In genomic region chr15:79052366-79052765, GRCm38 (mm10) we compare ENCODE assay signal across 21 mouse cellular contexts. TPM values are rescaled to one million over a fixed set of nuclear protein-coding genes. Genes with fewer than 3 reads are reported as not detected.
DNase-seq lines count a peak whose midpoint lies in the region; ATAC-seq and TF ChIP-seq lines count a peak whose summit lies in the region.
"Had no signal": no experiment of that assay in that cellular context is flagged by ENCODE, and none has a peak within 500 bp of the region (broad histone marks: within the 10 kb centered on the region; RNA-seq: fewer than 3 reads in every experiment).

No protein-coding gene starts in this region.

- H3K4me3 ChIP-seq in kidney, embryonic 15.5 days (replicated peaks): no peak overlapping the region
- H3K4me3 ChIP-seq in lung, postnatal 0 days (ENCODE audit: low read depth, low read length): no peak overlapping the region
- no peak overlapping the region for H3K4me3 ChIP-seq in liver, embryonic 13.5 days (replicated peaks)
- H3K4me3 ChIP-seq: forebrain, embryonic 13.5 days had no signal

- peaks cover 55% of the 10 kb centered on the region for H3K36me3 ChIP-seq in kidney, embryonic 15.5 days
- H3K36me3 ChIP-seq in lung, postnatal 0 days (ENCODE audit: insufficient read depth, low read length): peaks cover 16% of the 10 kb centered on the region
- H3K36me3 ChIP-seq in liver, embryonic 13.5 days: peaks cover 60% of the 10 kb centered on the region

- DNase-seq in kidney, postnatal 10 days: no peak
- no peak for DNase-seq in lung, postnatal 0 days (ENCODE audit: low spot score)
- no peak for DNase-seq in lung, postnatal 14 days
- DNase-seq in liver, embryonic 13.5 days: no peak
- no peak for DNase-seq in embryo, embryonic 10 days (ENCODE audit: low spot score)
- no peak for DNase-seq in left cerebral cortex, adult 8-10 months (ENCODE audit: low spot score in 2 of 2)
- DNase-seq: cerebellum, adult 8-10 months; gastrocnemius, postnatal 14 days; heart, adult 18-20 months; heart, postnatal 36 days; lung, postnatal 4 days; right cerebral cortex, postnatal 4 days; thymus, postnatal 14 days had no signal

- no peaks in the 10 kb centered on the region for H3K27me3 ChIP-seq in kidney, embryonic 15.5 days
- no peaks in the 10 kb centered on the region for H3K27me3 ChIP-seq in lung, postnatal 0 days (replicated peaks; ENCODE audit: insufficient read depth, low read length)
- H3K27me3 ChIP-seq in liver, embryonic 13.5 days: no peaks in the 10 kb centered on the region
- H3K27me3 ChIP-seq: forebrain, embryonic 13.5 days had no signal

- H3K4me1 ChIP-seq in kidney, embryonic 15.5 days: peaks cover 26% of the 10 kb centered on the region
- no peaks in the 10 kb centered on the region for H3K4me1 ChIP-seq in lung, postnatal 0 days (ENCODE audit: insufficient read depth, low read depth, low read length)
- peaks cover 41% of the 10 kb centered on the region for H3K4me1 ChIP-seq in liver, embryonic 13.5 days (replicated peaks)

- ATAC-seq in kidney, embryonic 15.5 days (replicated peaks; ENCODE audit: low FRiP score): no peak
- no peak for ATAC-seq in lung, postnatal 0 days
- no peak for ATAC-seq in liver, embryonic 13.5 days (ENCODE audit: low read depth)
- ATAC-seq: forebrain, embryonic 13.5 days had no signal

- H3K4me2 ChIP-seq in kidney, embryonic 15.5 days: no peak overlapping the region
- H3K4me2 ChIP-seq in lung, postnatal 0 days (replicated peaks; ENCODE audit: low read depth, low read length): no peak overlapping the region
- H3K4me2 ChIP-seq in liver, embryonic 13.5 days: no peak overlapping the region
- H3K4me2 ChIP-seq: forebrain, embryonic 13.5 days; hindbrain, embryonic 14.5 days had no signal

- peak overlapping the region; percentile 92 for H3K27ac ChIP-seq in kidney, embryonic 15.5 days
- 0 out of 2 replicates have a peak overlapping the region, but pooled peaks have one; percentile 20 for H3K27ac ChIP-seq in lung, postnatal 0 days (ENCODE audit: low read length)
- H3K27ac ChIP-seq in liver, embryonic 13.5 days: peak overlapping the region; percentile 80
- H3K27ac ChIP-seq: forebrain, embryonic 13.5 days; hindbrain, embryonic 14.5 days; liver, embryonic 14.5 days had no signal

- 89% methylated on average over 2 of the region's 2 CpGs for WGBS in kidney, embryonic 15.5 days
- 84% methylated on average over 2 of the region's 2 CpGs for WGBS in lung, postnatal 0 days
- 76% methylated on average over 2 of the region's 2 CpGs for WGBS in liver, embryonic 13.5 days (ENCODE audit: insufficient replicate concordance)

- TF ChIP-seq EP300 in lung, postnatal 0 days (IDR thresholded peaks at IDR 0.05): no peak

- TF ChIP-seq CTCF in lung, postnatal 0 days (IDR thresholded peaks at IDR 0.05): no peak

- H3K9me3 ChIP-seq in kidney, embryonic 15.5 days (replicated peaks): no peaks in the 10 kb centered on the region
- H3K9me3 ChIP-seq in lung, postnatal 0 days (ENCODE audit: low read length): no peaks in the 10 kb centered on the region
- no peaks in the 10 kb centered on the region for H3K9me3 ChIP-seq in liver, embryonic 13.5 days (replicated peaks)
- H3K9me3 ChIP-seq: forebrain, embryonic 13.5 days had no signal

- H3K9ac ChIP-seq in kidney, embryonic 15.5 days: no peak overlapping the region
- H3K9ac ChIP-seq in lung, postnatal 0 days (replicated peaks; ENCODE audit: low read depth): no peak overlapping the region
- no peak overlapping the region for H3K9ac ChIP-seq in liver, embryonic 13.5 days
- H3K9ac ChIP-seq: forebrain, embryonic 13.5 days; hindbrain, embryonic 14.5 days; liver, embryonic 14.5 days had no signal

RNA-seq across cellular contexts. Expression of gene Ankrd54, which starts 10.3 kb away (rescaled TPM):
- polyA plus RNA-seq in kidney, embryonic 15.5 days (2015; fragmentation: Nextera tagmentation; extraction: Ambion mirVana): 47.7 and 56.3 TPM in 2 replicates
- 45.4 and 48.4 TPM in 2 replicates for polyA plus RNA-seq in lung, postnatal 0 days (2015; fragmentation: Nextera tagmentation; extraction: Ambion mirVana)
- 47.9 and 49.6 TPM in 2 replicates for polyA plus RNA-seq in liver, embryonic 13.5 days (2015; fragmentation: Nextera tagmentation; extraction: Ambion mirVana)
- 10 to 100 TPM; 16.5 to 20.1 (median 18.4) TPM for total RNA-seq in left cerebral cortex, adult 8-10 months (2022)

RNA-seq across cellular contexts. Expression of gene Galr3, which starts 10.7 kb away (rescaled TPM):
- 0.12 and 0.30 TPM in 2 replicates for polyA plus RNA-seq in kidney, embryonic 15.5 days (2015; fragmentation: Nextera tagmentation; extraction: Ambion mirVana)
- 0.12 and 0.14 TPM in 2 replicates for polyA plus RNA-seq in lung, postnatal 0 days (2015; fragmentation: Nextera tagmentation; extraction: Ambion mirVana)
- polyA plus RNA-seq in liver, embryonic 13.5 days (2015; fragmentation: Nextera tagmentation; extraction: Ambion mirVana): 0.13 and 0.20 TPM in 2 replicates
- total RNA-seq in left cerebral cortex, adult 8-10 months (2022): under 1 TPM in 3 of 4 experiments, not detected in 1; 0.30 to 0.72 (median 0.37) TPM
- total RNA-seq: heart, adult 18-20 months; heart, postnatal 36 days; left cerebral cortex, postnatal 36 days had no signal
- polyA plus RNA-seq: embryonic facial prominence, embryonic 11.5 days; forebrain, embryonic 13.5 days; heart, embryonic 14.5 days; hindbrain, embryonic 14.5 days; neural tube, embryonic 11.5 days had no signal

RNA-seq across cellular contexts. Expression of gene Eif3l, which starts 22.6 kb away (rescaled TPM):
- polyA plus RNA-seq in kidney, embryonic 15.5 days (2015; fragmentation: Nextera tagmentation; extraction: Ambion mirVana): 243 and 247 TPM in 2 replicates
- polyA plus RNA-seq in lung, postnatal 0 days (2015; fragmentation: Nextera tagmentation; extraction: Ambion mirVana): 99.3 and 101 TPM in 2 replicates
- 171 and 185 TPM in 2 replicates for polyA plus RNA-seq in liver, embryonic 13.5 days (2015; fragmentation: Nextera tagmentation; extraction: Ambion mirVana)
- 10 to 100 TPM; 73.8 to 77.0 (median 75.3) TPM for total RNA-seq in left cerebral cortex, adult 8-10 months (2022)

RNA-seq across cellular contexts. Expression of gene H1f0, which starts 24.1 kb away (rescaled TPM):
- 513 and 545 TPM in 2 replicates for polyA plus RNA-seq in kidney, embryonic 15.5 days (2015; fragmentation: Nextera tagmentation; extraction: Ambion mirVana)
- polyA plus RNA-seq in lung, postnatal 0 days (2015; fragmentation: Nextera tagmentation; extraction: Ambion mirVana): 263 and 311 TPM in 2 replicates
- 85.3 and 101 TPM in 2 replicates for polyA plus RNA-seq in liver, embryonic 13.5 days (2015; fragmentation: Nextera tagmentation; extraction: Ambion mirVana)
- 10 to 100 TPM; 84.9 to 94.2 (median 89.5) TPM for total RNA-seq in left cerebral cortex, adult 8-10 months (2022)

RNA-seq across cellular contexts. Expression of gene Micall1, which starts 56.3 kb away (rescaled TPM):
- polyA plus RNA-seq in kidney, embryonic 15.5 days (2015; fragmentation: Nextera tagmentation; extraction: Ambion mirVana): 8.6 and 11.0 TPM in 2 replicates
- 8.4 and 9.1 TPM in 2 replicates for polyA plus RNA-seq in lung, postnatal 0 days (2015; fragmentation: Nextera tagmentation; extraction: Ambion mirVana)
- polyA plus RNA-seq in liver, embryonic 13.5 days (2015; fragmentation: Nextera tagmentation; extraction: Ambion mirVana): 1.0 and 1.2 TPM in 2 replicates
- total RNA-seq in left cerebral cortex, adult 8-10 months (2022): 10 to 100 TPM; 28.9 to 32.0 (median 30.4) TPM

Comparison
In these comparisons a context has a peak if more than half of its experiments do, and no peak if none do; other contexts are left out.
1. H3K27ac ChIP-seq: peak in every context shown above with its lines; median percentile 92 in kidney, embryonic 15.5 days; 80 in liver, embryonic 13.5 days; 20 in lung, postnatal 0 days.